Mouse (Mus musculus): ENCODE data around the gene Nprl2.
A peak's percentile ranks its signal among the peaks of the same experiment; 100 is the strongest.

DNA sequence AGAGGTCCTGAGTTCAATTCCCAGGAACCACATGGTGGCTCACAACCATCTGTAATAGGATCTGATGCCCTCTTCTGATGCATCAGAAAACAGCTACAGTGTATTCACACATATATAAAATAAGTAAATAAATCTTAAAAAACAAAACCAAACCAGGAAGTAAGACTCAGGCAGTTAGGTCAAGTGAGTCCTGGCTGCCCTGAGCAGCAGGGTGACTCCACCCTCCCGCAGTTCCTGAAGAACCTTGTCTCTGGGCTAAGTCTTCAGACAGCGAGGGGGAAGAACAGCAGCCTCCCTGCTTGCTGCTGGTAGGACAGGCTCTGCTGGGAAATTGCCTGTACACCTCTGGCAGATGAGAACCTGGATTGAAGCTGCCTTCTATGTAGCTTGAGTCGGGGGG, 14.3 kb downstream of the Nprl2 start:
- TF ChIP-seq POLR2A (IDR thresholded peaks at IDR 0.05; ENCODE audit: insufficient read depth, low read depth, low read length) (peak; percentile 26; the same call in 1 of the 2 replicates), CTCF (IDR thresholded peaks at IDR 0.05) (no peak), EP300 (IDR thresholded peaks at IDR 0.05; ENCODE audit: insufficient read depth, low read depth, low read length) (0 out of 2 replicates have a peak, but pooled peaks have one; percentile 14)
